Comparison of ENCODE assay signal across 14 mouse cellular contexts in genomic region chr13:48637706-48638105, GRCm38 (mm10). TPM values are rescaled to one million over a fixed set of nuclear protein-coding genes. Genes with fewer than 3 reads are reported as not detected.
"Had no signal": no experiment of that assay in that cellular context is flagged by ENCODE, and none has a peak within 500 bp of the region (broad histone marks: within the 10 kb centered on the region; RNA-seq: fewer than 3 reads in every experiment).

No protein-coding gene starts in this region.

- H3K4me2 ChIP-seq: intestine, embryonic 15.5 days; limb, embryonic 15.5 days; liver, embryonic 12.5 days; lung, embryonic 15.5 days; midbrain, embryonic 15.5 days; neural tube, embryonic 13.5 days had no signal

- H3K36me3 ChIP-seq: intestine, embryonic 15.5 days; limb, embryonic 15.5 days; liver, embryonic 12.5 days; lung, embryonic 15.5 days; midbrain, embryonic 15.5 days; neural tube, embryonic 13.5 days had no signal

- H3K4me3 ChIP-seq: intestine, embryonic 15.5 days; left cerebral cortex, adult 2 months; limb, embryonic 15.5 days; liver, embryonic 12.5 days; lung, embryonic 15.5 days; midbrain, embryonic 15.5 days; neural tube, embryonic 13.5 days had no signal

- H3K27me3 ChIP-seq: intestine, embryonic 15.5 days; limb, embryonic 15.5 days; liver, embryonic 12.5 days; lung, embryonic 15.5 days; midbrain, embryonic 15.5 days; neural tube, embryonic 13.5 days had no signal

- H3K27ac ChIP-seq: hindbrain, postnatal 0 days; intestine, embryonic 15.5 days; left cerebral cortex, adult 2 months; limb, embryonic 15.5 days; liver, embryonic 12.5 days; lung, embryonic 15.5 days; midbrain, embryonic 15.5 days; neural tube, embryonic 13.5 days had no signal

- H3K9me3 ChIP-seq: intestine, embryonic 15.5 days; limb, embryonic 15.5 days; liver, embryonic 12.5 days; lung, embryonic 15.5 days; midbrain, embryonic 15.5 days; neural tube, embryonic 13.5 days had no signal

- H3K9ac ChIP-seq: intestine, embryonic 15.5 days; limb, embryonic 15.5 days; liver, embryonic 12.5 days; lung, embryonic 15.5 days; midbrain, embryonic 15.5 days; neural tube, embryonic 13.5 days had no signal

- DNase-seq: retina, postnatal 1 day; right cerebral cortex, postnatal 4 days; spleen, adult 18-20 months; thymus, adult 18-20 months; thymus, postnatal 14 days had no signal

- ATAC-seq: hindbrain, postnatal 0 days; intestine, embryonic 15.5 days; liver, embryonic 12.5 days; midbrain, embryonic 15.5 days had no signal

- H3K4me1 ChIP-seq: intestine, embryonic 15.5 days; limb, embryonic 15.5 days; liver, embryonic 12.5 days; lung, embryonic 15.5 days; midbrain, embryonic 15.5 days; neural tube, embryonic 13.5 days had no signal

RNA-seq across cellular contexts. Expression of gene Barx1, which starts 25.1 kb away (rescaled TPM):
- polyA plus RNA-seq: hindbrain, postnatal 0 days; large intestine, adult 2 months; midbrain, embryonic 15.5 days had no signal
